Mouse (Mus musculus) large intestine, adult 2 months (tissue): ENCODE results near the gene Etfbkmt. TPM values are rescaled to one million over a fixed set of nuclear protein-coding genes. Genes with fewer than 3 reads are reported as not detected.
"Not testable (repeated sequence)": the region's sequence is repeated elsewhere in the genome, so short reads cannot be mapped to it uniquely, and the experiment has no call there.

Source experiments
- DNase-seq: peaks from one replicate; pipeline ENCODE4 v3.0.0-alpha.2; 2012; ENCODE audit warnings: low read depth, low spot score
- WGBS: fragments of 180-500 bp; shearing (Covaris S2); methylation state at CpG from one replicate; pipeline ENCODE4 v1.1.7; 2018; 5-methylcytosine and 5-hydroxymethylcytosine counted together
- polyA plus RNA-seq: library from polyadenylated mRNA; depleted of rRNA; stranded (reverse); fragments of >200 nt; gene quantifications from 2 replicates; pipeline ENCODE4 v1.2.3, GENCODE M21; 2012; rRNA removed

Gene Etfbkmt
- polyA plus RNA-seq = 13.5 and 15.9 TPM in 2 replicates

- 67% methylated on average over 1 of the region's 1 CpGs for WGBS
- DNase-seq = no peak
These were observed at the start of gene Etfbkmt for GRCm38 (mm10) chr6:149139471-149139870. Gene Etfbkmt (plus strand): TSS chr6:149139849.

GRCm38 (mm10) chr6:149092406-149092805, 47.2 kb upstream of the Etfbkmt start:
- DNase-seq = no peak
- WGBS = 98% methylated on average over 6 of the region's 6 CpGs

GRCm38 (mm10) chr6:149093465-149093864, 46.2 kb upstream of the Etfbkmt start:
- WGBS = 23% methylated on average over 5 of the region's 5 CpGs
- no peak for DNase-seq

GRCm38 (mm10) chr6:149094555-149094954, 45.1 kb upstream of the Etfbkmt start:
- 54% methylated on average over 1 of the region's 1 CpGs for WGBS
- DNase-seq = no peak

GRCm38 (mm10) chr6:149095389-149095788, 44.3 kb upstream of the Etfbkmt start:
- DNase-seq = no peak
- WGBS = 55% methylated on average over 6 of the region's 6 CpGs

GRCm38 (mm10) chr6:149096233-149096632, 43.4 kb upstream of the Etfbkmt start:
- no peak for DNase-seq
- WGBS = 56% methylated on average over 2 of the region's 2 CpGs

GRCm38 (mm10) chr6:149097276-149097675, 42.4 kb upstream of the Etfbkmt start:
- WGBS = 84% methylated on average over 1 of the region's 1 CpGs
- DNase-seq = no peak

GRCm38 (mm10) chr6:149098993-149099392, 40.7 kb upstream of the Etfbkmt start:
- DNase-seq = no peak

- WGBS = 3% methylated on average over 52 of the region's 52 CpGs
These were observed 39.2 kb upstream of the Etfbkmt start for GRCm38 (mm10) chr6:149100174-149101075.

GRCm38 (mm10) chr6:149101076-149101942, 38.3 kb upstream of the Etfbkmt start, which contains the start of gene Dennd5b:
Gene Dennd5b (minus strand): TSS chr6:149101680.
- no peak for DNase-seq
- under 1% methylated on average over 123 of the region's 124 CpGs for WGBS

More at GRCm38 (mm10) chr6:149100174-149101075, 39.2 kb upstream of the Etfbkmt start:
- no peak for DNase-seq

- no peak for DNase-seq
- WGBS = 11% methylated on average over 7 of the region's 7 CpGs
These were observed 37.8 kb upstream of the Etfbkmt start for GRCm38 (mm10) chr6:149101943-149102243.

- WGBS = 19% methylated on average over 1 of the region's 1 CpGs
- DNase-seq = no peak
These were observed 36.2 kb upstream of the Etfbkmt start for GRCm38 (mm10) chr6:149103451-149103850.

GRCm38 (mm10) chr6:149107615-149108014, 32.0 kb upstream of the Etfbkmt start:
- DNase-seq = no peak
- 77% methylated on average over 3 of the region's 3 CpGs for WGBS

- no peak for DNase-seq
- WGBS = 75% methylated on average over 2 of the region's 2 CpGs
These were observed 30.7 kb upstream of the Etfbkmt start for GRCm38 (mm10) chr6:149108909-149109308.

GRCm38 (mm10) chr6:149116992-149117391, 22.7 kb upstream of the Etfbkmt start:
- DNase-seq = no peak

- WGBS = 26% methylated on average over 2 of the region's 2 CpGs
- no peak for DNase-seq
These were observed 20.7 kb upstream of the Etfbkmt start for GRCm38 (mm10) chr6:149118935-149119334.

- no peak for DNase-seq
- 31% methylated on average over 2 of the region's 2 CpGs for WGBS
These were observed 19.8 kb upstream of the Etfbkmt start for GRCm38 (mm10) chr6:149119853-149120252.

GRCm38 (mm10) chr6:149123042-149123441, 16.6 kb upstream of the Etfbkmt start:
- 77% methylated on average over 3 of the region's 3 CpGs for WGBS
- no peak for DNase-seq

GRCm38 (mm10) chr6:149126675-149127074, 13.0 kb upstream of the Etfbkmt start:
- WGBS = 79% methylated on average over 4 of the region's 4 CpGs

GRCm38 (mm10) chr6:149129870-149130269, 9.8 kb upstream of the Etfbkmt start, which contains the start of gene Gm10203:
Gene Gm10203 (plus strand): TSS chr6:149130170.
- WGBS = 91% methylated on average over 8 of the region's 8 CpGs

More at GRCm38 (mm10) chr6:149126675-149127074, 13.0 kb upstream of the Etfbkmt start:
- DNase-seq = no peak

More at GRCm38 (mm10) chr6:149129870-149130269, 9.8 kb upstream of the Etfbkmt start, which contains the start of gene Gm10203:
- not testable (repeated sequence) for DNase-seq
